9 mouse cellular contexts compared by ENCODE assay signal in the genomic region with DNA sequence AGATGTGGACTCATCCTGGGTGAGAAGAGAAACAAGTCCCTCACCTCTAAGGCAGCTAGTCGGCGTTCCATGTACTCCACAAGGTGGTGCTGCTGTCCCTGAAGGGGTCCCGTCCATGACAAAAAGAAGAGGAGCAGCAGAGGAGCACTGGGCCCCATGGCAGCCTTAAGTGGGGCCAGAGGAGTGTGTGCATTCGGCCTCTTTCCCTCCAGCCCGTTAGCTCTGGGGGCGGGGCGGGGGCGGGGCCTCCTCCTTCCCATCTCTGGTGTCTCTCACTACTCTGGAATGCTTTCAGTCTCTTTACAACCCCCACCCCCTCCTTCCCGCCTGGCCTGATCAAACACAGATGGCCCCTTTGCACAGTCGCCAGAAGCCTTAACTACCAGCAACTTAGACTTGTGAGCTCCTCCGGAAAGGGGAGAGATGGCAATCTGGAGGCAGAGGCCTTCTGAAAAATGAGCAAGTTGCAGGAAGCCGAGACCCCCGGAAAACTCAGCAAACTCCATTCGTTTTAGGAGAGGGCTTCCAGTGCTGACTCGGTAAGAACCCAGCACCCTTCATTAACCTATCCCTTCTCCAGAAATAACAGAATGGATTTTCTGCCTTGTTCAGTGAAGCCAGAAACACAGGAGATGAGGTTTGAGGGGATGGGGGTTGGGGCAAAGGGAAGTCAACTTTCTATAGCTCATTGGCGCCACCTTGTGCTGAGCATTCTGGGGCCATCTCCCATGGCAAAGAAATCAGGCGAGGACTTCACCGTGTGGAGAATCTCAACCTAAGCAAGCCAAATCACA. TPM values are rescaled to one million over a fixed set of nuclear protein-coding genes. Genes with fewer than 3 reads are reported as not detected.
DNase-seq lines count a peak whose midpoint lies in the region; ATAC-seq and TF ChIP-seq lines count a peak whose summit lies in the region.
"Had no signal": no experiment of that assay in that cellular context is flagged by ENCODE, and none has a peak within 500 bp of the region (broad histone marks: within the 10 kb centered on the region; RNA-seq: fewer than 3 reads in every experiment).

A gene (minus strand): TSS at position 224 of the 794 bp plus-strand sequence.

- 0 out of 2 replicates have a peak, but pooled peaks cover 2% of the 10 kb centered on the region for H3K4me1 ChIP-seq in brown adipose tissue, adult 24 weeks (ENCODE audit: control insufficient read depth, insufficient read depth, insufficient read length, low read length)
- peaks cover 55% of the 10 kb centered on the region for H3K4me1 ChIP-seq in heart, embryonic 12.5 days (replicated peaks)
- peaks cover 46% of the 10 kb centered on the region for H3K4me1 ChIP-seq in kidney, embryonic 16.5 days (ENCODE audit: insufficient read depth, low read length)
- no peaks in the 10 kb centered on the region for H3K4me1 ChIP-seq in liver, adult 2 months (ENCODE audit: control insufficient read depth, insufficient read depth, low read length)

- no peaks in the 10 kb centered on the region for H3K79me2 ChIP-seq in liver, adult 2 months (ENCODE audit: control insufficient read depth, insufficient read depth, low read length)
- H3K79me2 ChIP-seq in myocyte (ENCODE audit: control insufficient read depth, insufficient read depth), result peaks cover 8% of the 10 kb centered on the region

- peak; percentile 41 for DNase-seq in liver, adult 2 months (ENCODE audit: extremely low read depth, low read depth, low spot score)
- DNase-seq in spleen, postnatal 4 days (ENCODE audit: low spot score in 2 of 2), result peak; percentile 80 to 92

- peak within 1 kb of the TSS; percentile 40 for H3K4me3 ChIP-seq in brown adipose tissue, adult 24 weeks (ENCODE audit: insufficient read depth, low read depth, low read length)
- H3K4me3 ChIP-seq in heart, embryonic 12.5 days, result peak within 1 kb of the TSS; percentile 37
- H3K4me3 ChIP-seq in kidney, embryonic 16.5 days (ENCODE audit: low read length), result peak within 1 kb of the TSS; percentile 48
- H3K4me3 ChIP-seq in liver, adult 2 months (ENCODE audit: insufficient read depth, low read depth, low read length), result peak within 1 kb of the TSS; percentile 36
- peak within 1 kb of the TSS; percentile 19 for H3K4me3 ChIP-seq in myocyte

- TF ChIP-seq CTCF in liver, adult 2 months (IDR thresholded peaks at IDR 0.05; ENCODE audit: low read depth, low read length), result peak; percentile 82

- ATAC-seq in CD4-positive, CD25-positive, alpha-beta regulatory T cell, adult 4 months, result peak; percentile 81
- ATAC-seq in erythroid progenitor cell, adult 5-6 weeks (replicated peaks; ENCODE audit: low FRiP score, poor library complexity, severe bottlenecking), result peak; percentile 48
- peak; percentile 80 for ATAC-seq in heart, embryonic 12.5 days (ENCODE audit: insufficient number of reproducible peaks, low FRiP score)
- peak; percentile 86 for ATAC-seq in kidney, embryonic 16.5 days (ENCODE audit: low FRiP score, low TSS enrichment)

- H3K9ac ChIP-seq in heart, embryonic 12.5 days, result peak within 1 kb of the TSS; percentile 58
- peak within 1 kb of the TSS; percentile 66 for H3K9ac ChIP-seq in kidney, embryonic 16.5 days (replicated peaks; ENCODE audit: low read length)
- H3K9ac ChIP-seq in liver, adult 2 months (ENCODE audit: low read depth, low read length), result peak within 1 kb of the TSS; percentile 15; the same call in 1 of the 2 replicates

- H3K9me3 ChIP-seq in heart, embryonic 12.5 days (replicated peaks), result no peaks in the 10 kb centered on the region
- no peaks in the 10 kb centered on the region for H3K9me3 ChIP-seq in kidney, embryonic 16.5 days (ENCODE audit: low read length)

- under 1% methylated on average over 18 of the region's 18 CpGs for WGBS in heart, embryonic 12.5 days
- under 1% methylated on average over 18 of the region's 18 CpGs for WGBS in kidney, embryonic 16.5 days
- 7% methylated on average over 18 of the region's 18 CpGs for WGBS in liver, adult 2 months

- no peak for TF ChIP-seq POLR2A in liver, adult 2 months (IDR thresholded peaks at IDR 0.05; ENCODE audit: extremely low read depth, insufficient read depth, low read length)
- peak; percentile 56 for TF ChIP-seq POLR2A in myocyte (IDR thresholded peaks at IDR 0.05; ENCODE audit: insufficient read length, low read depth)

- no peak within 1 kb of the TSS for H3ac ChIP-seq in myocyte (ENCODE audit: control insufficient read depth, insufficient read length)

- peak within 1 kb of the TSS; percentile 64 for H3K4me2 ChIP-seq in heart, embryonic 12.5 days
- H3K4me2 ChIP-seq in kidney, embryonic 16.5 days (replicated peaks; ENCODE audit: low read depth, low read length), result peak within 1 kb of the TSS; percentile 55
- H3K4me2 ChIP-seq in myocyte (ENCODE audit: low read depth), result peak within 1 kb of the TSS; percentile 96

- H3K27me3 ChIP-seq in heart, embryonic 12.5 days (replicated peaks), result no peaks in the 10 kb centered on the region
- no peaks in the 10 kb centered on the region for H3K27me3 ChIP-seq in kidney, embryonic 16.5 days (ENCODE audit: insufficient read depth, low read length)
- no peaks in the 10 kb centered on the region for H3K27me3 ChIP-seq in liver, adult 2 months (ENCODE audit: control insufficient read depth, insufficient read depth, low read length)
- no peaks in the 10 kb centered on the region for H3K27me3 ChIP-seq in myocyte (ENCODE audit: control insufficient read depth, insufficient read depth, insufficient read length)

- H3K27ac ChIP-seq in brown adipose tissue, adult 24 weeks (replicated peaks; ENCODE audit: low read depth, low read length), result no peak within 1 kb of the TSS
- H3K27ac ChIP-seq in heart, embryonic 12.5 days (ENCODE audit: poor library complexity, severe bottlenecking), result peak within 1 kb of the TSS; percentile 91
- H3K27ac ChIP-seq in kidney, embryonic 16.5 days (ENCODE audit: low read length), result peak within 1 kb of the TSS; percentile 85
- peak within 1 kb of the TSS; percentile 28; the same call in 1 of the 2 replicates for H3K27ac ChIP-seq in liver, adult 2 months (replicated peaks; ENCODE audit: insufficient read depth, low read depth, low read length)
- H3K27ac ChIP-seq: macrophage had no signal

- H3K36me3 ChIP-seq in heart, embryonic 12.5 days, result peaks cover 6% of the 10 kb centered on the region
- peaks cover 6% of the 10 kb centered on the region; the same call in 1 of the 2 replicates for H3K36me3 ChIP-seq in kidney, embryonic 16.5 days (ENCODE audit: insufficient read depth, low read length)
- peaks cover 6% of the 10 kb centered on the region; the same call in 1 of the 2 replicates for H3K36me3 ChIP-seq in liver, adult 2 months (ENCODE audit: control insufficient read depth, insufficient read depth, low read length)
- peaks cover 10% of the 10 kb centered on the region for H3K36me3 ChIP-seq in myocyte (ENCODE audit: control insufficient read depth, insufficient read depth)

TF ChIP-seq in myocyte, 11 proteins besides CTCF, POLR2A, EP300 and RAD21:
- TF ChIP-seq REST (IDR thresholded peaks at IDR 0.05; ENCODE audit: insufficient read depth, insufficient read length) (no peak), POLR2AphosphoS2 (IDR thresholded peaks at IDR 0.05; ENCODE audit: insufficient read length, low read depth) (peak; percentile 63)

RNA-seq across cellular contexts. Expression of the gene that starts here (rescaled TPM):
- under 1 TPM; 0.34 to 0.78 TPM for polyA plus RNA-seq in CD4-positive, CD25-positive, alpha-beta regulatory T cell, adult 4 months (2017; shearing (Covaris generic))
- polyA plus RNA-seq in brown adipose tissue, adult 24 weeks (2012; ENCODE audit: insufficient read depth, insufficient read length, missing spikeins), result 1.3 and 2.5 TPM in 2 replicates
- 1.4 and 1.7 TPM in 2 replicates for total RNA-seq in erythroid progenitor cell, adult 5-6 weeks (2015; ENCODE audit: low replicate concordance)
- total RNA-seq in erythroid progenitor cell, adult 5-6 weeks (2017; ENCODE audit: low replicate concordance), result 0.64 and 0.91 TPM in 2 replicates
- 19.5 and 20.5 TPM in 2 replicates for polyA plus RNA-seq in heart, embryonic 12.5 days (2016; fragmentation: Nextera tagmentation; extraction: Ambion mirVana)
- 62.0 and 63.8 TPM in 2 replicates for polyA plus RNA-seq in kidney, embryonic 16.5 days (2015; fragmentation: Nextera tagmentation; extraction: Ambion mirVana)
- 1.3 and 1.7 TPM in 2 replicates for total RNA-seq in liver, adult 2 months (2014; rRNA removed)
- 1.5 and 2.0 TPM in 2 replicates for polyA plus RNA-seq in liver, adult 2 months (2012; rRNA removed)
- polyA plus RNA-seq in myocyte (2012; fragmentation: generic; extraction: Trizol), result 15.3 TPM

Comparison
In these comparisons a context has a peak if more than half of its experiments do, and no peak if none do; other contexts are left out.
1. Peak in ATAC-seq in CD4-positive, CD25-positive, alpha-beta regulatory T cell, adult 4 months; RNA of the gene not detected or under 1 TPM.
2. H3K9ac ChIP-seq: peak in every context shown above with its lines; median percentile 66 in kidney, embryonic 16.5 days; 58 in heart, embryonic 12.5 days; 15 in liver, adult 2 months.